ENCODE assay signal across 8 mouse cellular contexts in the genomic region with DNA sequence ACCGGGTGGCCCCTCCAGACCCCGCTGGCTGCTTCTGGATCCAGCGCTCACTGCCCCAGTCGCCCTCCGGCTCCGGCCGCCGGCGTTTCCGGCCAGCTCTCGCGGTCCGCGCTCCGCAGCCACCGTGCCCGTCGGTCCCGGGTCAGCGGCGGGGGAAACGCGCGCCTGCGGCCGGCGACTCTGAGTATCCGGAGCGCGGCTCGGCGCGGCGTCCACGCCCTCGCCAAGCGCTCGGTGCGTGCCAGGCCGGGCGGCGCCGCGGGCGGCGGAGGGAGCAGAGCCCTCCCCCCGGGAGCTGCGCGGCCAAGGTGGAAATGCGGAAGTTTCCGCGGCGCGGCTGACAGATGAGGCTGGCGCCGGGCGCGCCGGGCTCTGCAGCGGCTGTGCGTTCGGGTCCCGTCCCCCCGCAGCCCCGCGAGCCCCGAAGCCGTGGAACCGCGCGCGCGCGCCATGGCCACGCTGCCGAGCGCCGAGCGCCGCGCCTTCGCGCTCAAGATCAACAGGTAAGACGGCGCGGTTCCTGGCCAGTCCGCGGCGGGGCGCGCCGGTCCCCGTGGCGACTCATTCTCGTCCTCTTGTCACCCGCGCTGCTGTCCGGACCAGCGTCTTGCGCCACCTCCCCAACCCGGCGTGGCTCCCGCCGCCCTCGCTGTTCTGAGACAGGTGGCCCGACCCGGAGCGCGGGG. TPM values are rescaled to one million over a fixed set of nuclear protein-coding genes. Genes with fewer than 3 reads are reported as not detected.
DNase-seq lines count a peak whose midpoint lies in the region; ATAC-seq and TF ChIP-seq lines count a peak whose summit lies in the region.

A gene (plus strand): TSS at position 334 of the 686 bp plus-strand sequence.

- TF ChIP-seq CTCF in E14TG2a.4 (conservative IDR thresholded peaks at IDR 0.05; ENCODE audit: low read length) = no peak
- no peak for TF ChIP-seq CTCF in brain, embryonic 14.5 days (IDR thresholded peaks at IDR 0.05; ENCODE audit: borderline replicate concordance, extremely low read depth, insufficient read depth, insufficient read length)

- no peaks in the 10 kb centered on the region for H3K36me3 ChIP-seq in E14TG2a.4 (ENCODE audit: insufficient read depth, low read length)
- no peaks in the 10 kb centered on the region for H3K36me3 ChIP-seq in hindbrain, embryonic 11.5 days (ENCODE audit: control insufficient read depth, insufficient read depth, low read length)

- peaks cover 67% of the 10 kb centered on the region for H3K27me3 ChIP-seq in E14TG2a.4 (ENCODE audit: insufficient read depth, low read length)
- H3K27me3 ChIP-seq in hindbrain, embryonic 11.5 days (ENCODE audit: control insufficient read depth, insufficient read depth, low read length) = peaks cover 40% of the 10 kb centered on the region

- no peak within 1 kb of the TSS for H3K27ac ChIP-seq in hindbrain, embryonic 11.5 days (ENCODE audit: low read depth, low read length)

- ATAC-seq in hindbrain, embryonic 11.5 days (ENCODE audit: low FRiP score) = peak; percentile 51; the same call in 1 of the 2 replicates

- H3K4me2 ChIP-seq in hindbrain, embryonic 11.5 days (replicated peaks; ENCODE audit: low read depth, low read length) = peak within 1 kb of the TSS; percentile 99

- 0% methylated on average over 77 of the region's 109 CpGs for WGBS in hindbrain, embryonic 11.5 days

- peak within 1 kb of the TSS; percentile 83 for H3K4me3 ChIP-seq in E14TG2a.4 (replicated peaks; ENCODE audit: low read length)
- H3K4me3 ChIP-seq in hindbrain, embryonic 11.5 days (ENCODE audit: low read depth, low read length) = peak within 1 kb of the TSS; percentile 70

- 0 out of 2 replicates have a peak, but pooled peaks cover 5% of the 10 kb centered on the region for H3K9me3 ChIP-seq in E14TG2a.4 (ENCODE audit: low read length)
- H3K9me3 ChIP-seq in hindbrain, embryonic 11.5 days (ENCODE audit: control insufficient read depth, low read length) = no peaks in the 10 kb centered on the region

- H3K4me1 ChIP-seq in E14TG2a.4 (replicated peaks; ENCODE audit: low read depth, low read length) = peaks cover 6% of the 10 kb centered on the region; the same call in 1 of the 2 replicates
- no peaks in the 10 kb centered on the region for H3K4me1 ChIP-seq in hindbrain, embryonic 11.5 days (replicated peaks; ENCODE audit: control insufficient read depth, insufficient read depth, low read length)

- peak; percentile 29 for DNase-seq in brain, embryonic 14.5 days (ENCODE audit: low read depth)
- DNase-seq in frontal cortex, postnatal 14 days (ENCODE audit: low spot score in 2 of 2) = peak; percentile 10 to 18
- peak; percentile 66 for DNase-seq in hindbrain, embryonic 11.5 days (ENCODE audit: low spot score)
- peak; percentile 13 to 14 for DNase-seq in layer of hippocampus, postnatal 25 days (ENCODE audit: extremely low spot score in 1 of 2, low spot score in 1 of 2)
- DNase-seq in lung, postnatal 10 days = peak; percentile 80
- DNase-seq in ovary, adult 18-20 months (ENCODE audit: low spot score) = peak; percentile 56
- DNase-seq in thymus, postnatal 10 days (ENCODE audit: low spot score in 2 of 2) = peak; percentile 61 to 73

- peak within 1 kb of the TSS; percentile 5; the same call in 1 of the 2 replicates for H3K9ac ChIP-seq in hindbrain, embryonic 11.5 days (ENCODE audit: low read depth, low read length)

- no peak for TF ChIP-seq POLR2A in brain, embryonic 14.5 days (IDR thresholded peaks at IDR 0.05; ENCODE audit: borderline replicate concordance, extremely low read depth, insufficient read depth, insufficient read length, poor library complexity, severe bottlenecking)

RNA-seq across cellular contexts. Expression of the gene that starts here (rescaled TPM):
- 0.25 and 1.2 TPM in 2 replicates for polyA plus RNA-seq in brain, embryonic 14.5 days (2012; rRNA removed)
- polyA plus RNA-seq in hindbrain, embryonic 11.5 days (2014; fragmentation: Nextera tagmentation; extraction: Ambion mirVana) = 0.70 and 4.1 TPM in 2 replicates
- total RNA-seq in layer of hippocampus, postnatal 25 days (2021) = 1 to 10 TPM; 2.8 to 5.3 TPM

Comparison
In these comparisons a context has a peak if more than half of its experiments do, and no peak if none do; other contexts are left out.
1. DNase-seq: peak in every context shown above with its lines; median percentile 80 in lung, postnatal 10 days; 67 in thymus, postnatal 10 days; 66 in hindbrain, embryonic 11.5 days; 56 in ovary, adult 18-20 months; 29 in brain, embryonic 14.5 days; 14 in frontal cortex, postnatal 14 days; 14 in layer of hippocampus, postnatal 25 days.